ENCODE assay signal across 8 mouse cellular contexts in the genomic region with DNA sequence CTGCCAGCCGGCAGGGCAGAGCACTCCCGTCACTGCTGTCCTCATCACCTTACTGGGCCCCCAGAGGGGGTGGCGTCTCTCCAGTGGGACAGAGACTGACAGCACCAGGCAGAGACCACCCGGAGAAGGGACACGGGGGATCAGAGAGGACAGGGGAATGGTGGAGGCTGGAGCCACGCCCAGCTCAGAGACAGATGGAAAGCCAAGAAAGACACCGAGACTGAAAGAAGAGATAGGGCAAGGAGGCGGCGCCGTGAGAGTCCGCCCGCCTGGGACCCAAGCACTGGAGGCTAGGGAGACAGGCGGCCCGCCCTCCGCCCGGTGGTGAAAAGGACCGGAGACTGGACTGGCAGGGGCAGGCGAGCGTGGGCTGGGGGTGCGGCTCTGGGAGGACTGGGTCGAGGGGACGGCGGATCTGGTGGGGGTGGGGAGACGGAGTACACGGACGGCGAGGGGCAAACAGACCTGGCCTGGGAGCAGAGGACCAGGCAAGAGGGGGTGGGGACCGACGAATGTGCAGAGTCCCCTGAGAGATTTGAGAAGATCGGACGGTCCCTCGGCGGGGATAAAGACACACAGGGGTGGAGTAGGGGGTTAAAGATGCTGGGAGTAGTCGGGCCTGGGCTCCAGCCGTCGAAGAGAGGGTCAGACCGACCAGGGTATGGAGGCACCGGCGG. TPM values are rescaled to one million over a fixed set of nuclear protein-coding genes. Genes with fewer than 3 reads are reported as not detected.
DNase-seq lines count a peak whose midpoint lies in the region; ATAC-seq lines count a peak whose summit lies in the region.

No protein-coding gene starts in this region.

- H3K9me3 ChIP-seq in embryonic facial prominence, embryonic 14.5 days (ENCODE audit: control insufficient read depth, low read length): no peaks in the 10 kb centered on the region
- no peaks in the 10 kb centered on the region for H3K9me3 ChIP-seq in heart, embryonic 13.5 days

- peaks cover 6% of the 10 kb centered on the region for H3K4me1 ChIP-seq in embryonic facial prominence, embryonic 14.5 days (ENCODE audit: control insufficient read depth, insufficient read depth, low read length)
- H3K4me1 ChIP-seq in heart, embryonic 13.5 days: peaks cover 33% of the 10 kb centered on the region

- H3K36me3 ChIP-seq in embryonic facial prominence, embryonic 14.5 days (ENCODE audit: control insufficient read depth, insufficient read depth, low read length): no peaks in the 10 kb centered on the region
- no peaks in the 10 kb centered on the region; the same call in 1 of the 2 replicates for H3K36me3 ChIP-seq in heart, embryonic 13.5 days

- H3K9ac ChIP-seq in embryonic facial prominence, embryonic 14.5 days (ENCODE audit: low read depth, low read length): peak overlapping the region; percentile 76
- peak overlapping the region; percentile 84 for H3K9ac ChIP-seq in heart, embryonic 13.5 days

- H3K27me3 ChIP-seq in embryonic facial prominence, embryonic 14.5 days (replicated peaks; ENCODE audit: control insufficient read depth, insufficient read depth, low read length): no peaks in the 10 kb centered on the region
- 0 out of 2 replicates have a peak, but pooled peaks cover 8% of the 10 kb centered on the region for H3K27me3 ChIP-seq in heart, embryonic 13.5 days (replicated peaks)

- H3K27ac ChIP-seq in embryonic facial prominence, embryonic 14.5 days (replicated peaks; ENCODE audit: low read depth, low read length): peak overlapping the region; percentile 33; the same call in 1 of the 2 replicates
- H3K27ac ChIP-seq in heart, embryonic 13.5 days (replicated peaks): peak overlapping the region; percentile 66

- DNase-seq in 416B (ENCODE audit: low read depth) (peak; percentile 62), R1 (ENCODE audit: low read depth, low spot score) (peak; percentile 54)
- DNase-seq in embryonic facial prominence, embryonic 14.5 days (ENCODE audit: low spot score): peak; percentile 54
- DNase-seq in kidney, postnatal 10 days: peak; percentile 76
- DNase-seq in spleen, postnatal 4 days (ENCODE audit: low spot score in 2 of 2): peak; percentile 65 to 84
- DNase-seq in cerebellum, adult 9-10 months: no peak

- peak; percentile 24 for ATAC-seq in embryonic facial prominence, embryonic 14.5 days (ENCODE audit: low read depth)
- ATAC-seq in heart, embryonic 13.5 days (ENCODE audit: extremely low read depth, insufficient number of reproducible peaks, low FRiP score, low TSS enrichment): peak; percentile 22; the same call in 1 of the 2 replicates
- peak; percentile 57 for ATAC-seq in megakaryocyte progenitor cell, adult 5-6 weeks (replicated peaks; ENCODE audit: poor library complexity)

- 2% methylated on average over 37 of the region's 39 CpGs for WGBS in embryonic facial prominence, embryonic 14.5 days
- under 1% methylated on average over 39 of the region's 39 CpGs for WGBS in heart, embryonic 13.5 days

- H3K4me2 ChIP-seq in embryonic facial prominence, embryonic 14.5 days (ENCODE audit: low read depth, low read length): peak overlapping the region; percentile 84
- peak overlapping the region; percentile 77 for H3K4me2 ChIP-seq in heart, embryonic 13.5 days

- H3K4me3 ChIP-seq in embryonic facial prominence, embryonic 14.5 days (ENCODE audit: low read depth, low read length): peak overlapping the region; percentile 78
- peak overlapping the region; percentile 78 for H3K4me3 ChIP-seq in heart, embryonic 13.5 days

RNA-seq across cellular contexts. Expression of a gene that starts 0.7 kb away (rescaled TPM):
- polyA plus RNA-seq in embryonic facial prominence, embryonic 14.5 days (2014; fragmentation: Nextera tagmentation; extraction: Ambion mirVana): 42.5 and 44.6 TPM in 2 replicates
- polyA plus RNA-seq in heart, embryonic 13.5 days (2015; fragmentation: Nextera tagmentation; extraction: Ambion mirVana): 36.7 and 40.9 TPM in 2 replicates
- total RNA-seq in megakaryocyte progenitor cell, adult 5-6 weeks (2015): 71.8 and 84.3 TPM in 2 replicates
- total RNA-seq in megakaryocyte progenitor cell, adult 5-6 weeks (2017): 106 and 118 TPM in 2 replicates

RNA-seq across cellular contexts. Expression of a gene that starts 28.9 kb away (rescaled TPM):
- 13.3 and 16.5 TPM in 2 replicates for polyA plus RNA-seq in embryonic facial prominence, embryonic 14.5 days (2014; fragmentation: Nextera tagmentation; extraction: Ambion mirVana)
- 9.1 and 10.3 TPM in 2 replicates for polyA plus RNA-seq in heart, embryonic 13.5 days (2015; fragmentation: Nextera tagmentation; extraction: Ambion mirVana)
- total RNA-seq in megakaryocyte progenitor cell, adult 5-6 weeks (2015): 12.3 and 12.7 TPM in 2 replicates
- 13.0 and 16.5 TPM in 2 replicates for total RNA-seq in megakaryocyte progenitor cell, adult 5-6 weeks (2017)
